Mouse (Mus musculus): ENCODE measurements around the gene Fbxl12. TPM values are rescaled to one million over a fixed set of nuclear protein-coding genes. Genes with fewer than 3 reads are reported as not detected.

Gene Fbxl12
- polyA plus RNA-seq, 1 experiment from 2014 or later: 7.4 TPM

GRCm38 (mm10) chr9:20609831-20610464 is 34.6 kb downstream of the Fbxl12 start:
- Histone ChIP-seq H3K27me3 (replicated peaks; ENCODE audit: control insufficient read depth, insufficient read depth, low read length) (no peaks in the 10 kb centered on the region), H3K4me2 (replicated peaks; ENCODE audit: low read depth) (no peak overlapping the region), H3K4me3 (ENCODE audit: low read depth, low read length) (no peak overlapping the region), H3K27ac (ENCODE audit: low read depth, low read length) (no peak overlapping the region), H3K9ac (ENCODE audit: low read depth, low read length) (no peak overlapping the region), H3K9me3 (ENCODE audit: control insufficient read depth) (no peaks in the 10 kb centered on the region), H3K4me1 (replicated peaks; ENCODE audit: control insufficient read depth, insufficient read depth, low read length) (no peaks in the 10 kb centered on the region; the same call in 1 of the 2 replicates), H3K36me3 (ENCODE audit: control insufficient read depth, insufficient read depth) (no peaks in the 10 kb centered on the region; the same call in 1 of the 2 replicates)
- no peak for ATAC-seq
- 83% methylated on average over 5 of the region's 5 CpGs for WGBS
- peak; percentile 19; the same call in 1 of the 2 replicates for TF ChIP-seq CTCF (IDR thresholded peaks at IDR 0.05; ENCODE audit: low read depth)

GRCm38 (mm10) chr9:20607100-20607974 is 37.2 kb downstream of the Fbxl12 start:
- ATAC-seq: peak; percentile 83
- under 1% methylated on average over 57 of the region's 57 CpGs for WGBS
- no peaks in the 10 kb centered on the region; the same call in 1 of the 2 replicates for H3K36me3 ChIP-seq (ENCODE audit: control insufficient read depth, insufficient read depth)
- H3K27me3 ChIP-seq (replicated peaks; ENCODE audit: control insufficient read depth, insufficient read depth, low read length): no peaks in the 10 kb centered on the region
- H3K4me3 ChIP-seq (ENCODE audit: low read depth, low read length): peak overlapping the region; percentile 64
- no peaks in the 10 kb centered on the region; the same call in 1 of the 2 replicates for H3K4me1 ChIP-seq (replicated peaks; ENCODE audit: control insufficient read depth, insufficient read depth, low read length)
- H3K27ac ChIP-seq (ENCODE audit: low read depth, low read length): peak overlapping the region; percentile 96
- H3K9me3 ChIP-seq (ENCODE audit: control insufficient read depth): no peaks in the 10 kb centered on the region
- H3K9ac ChIP-seq (ENCODE audit: low read depth, low read length): peak overlapping the region; percentile 73
- H3K4me2 ChIP-seq (replicated peaks; ENCODE audit: low read depth): peak overlapping the region; percentile 85
- TF ChIP-seq CTCF (IDR thresholded peaks at IDR 0.05; ENCODE audit: low read depth): no peak

- H3K4me1 ChIP-seq (replicated peaks; ENCODE audit: control insufficient read depth, insufficient read depth, low read length): no peaks in the 10 kb centered on the region; the same call in 1 of the 2 replicates
- TF ChIP-seq CTCF (IDR thresholded peaks at IDR 0.05; ENCODE audit: low read depth): no peak
- no peaks in the 10 kb centered on the region for H3K27me3 ChIP-seq (replicated peaks; ENCODE audit: control insufficient read depth, insufficient read depth, low read length)
- no peak overlapping the region for H3K4me2 ChIP-seq (replicated peaks; ENCODE audit: low read depth)
- no peak overlapping the region for H3K4me3 ChIP-seq (ENCODE audit: low read depth, low read length)
- ATAC-seq: no peak
- H3K9me3 ChIP-seq (ENCODE audit: control insufficient read depth): no peaks in the 10 kb centered on the region
- H3K27ac ChIP-seq (ENCODE audit: low read depth, low read length): no peak overlapping the region
- no peaks in the 10 kb centered on the region; the same call in 1 of the 2 replicates for H3K36me3 ChIP-seq (ENCODE audit: control insufficient read depth, insufficient read depth)
- H3K9ac ChIP-seq (ENCODE audit: low read depth, low read length): no peak overlapping the region
- 90% methylated on average over 1 of the region's 1 CpGs for WGBS
Observed at GRCm38 (mm10) chr9:20606269-20606668, 38.3 kb downstream of the Fbxl12 start.

GRCm38 (mm10) chr9:20601270-20601669 is 43.3 kb downstream of the Fbxl12 start:
- Histone ChIP-seq H3K4me3 (ENCODE audit: low read depth, low read length) (no peak overlapping the region), H3K9me3 (ENCODE audit: control insufficient read depth) (no peaks in the 10 kb centered on the region), H3K27me3 (replicated peaks; ENCODE audit: control insufficient read depth, insufficient read depth, low read length) (no peaks in the 10 kb centered on the region), H3K4me2 (replicated peaks; ENCODE audit: low read depth) (no peak overlapping the region), H3K9ac (ENCODE audit: low read depth, low read length) (no peak overlapping the region), H3K4me1 (replicated peaks; ENCODE audit: control insufficient read depth, insufficient read depth, low read length) (no peaks in the 10 kb centered on the region), H3K36me3 (ENCODE audit: control insufficient read depth, insufficient read depth) (no peaks in the 10 kb centered on the region), H3K27ac (ENCODE audit: low read depth, low read length) (no peak overlapping the region)
- 77% methylated on average over 6 of the region's 6 CpGs for whole genome bisulfite sequencing
- TF ChIP-seq CTCF (IDR thresholded peaks at IDR 0.05; ENCODE audit: low read depth): no peak
- no peak for ATAC-seq

- H3K27me3 ChIP-seq (replicated peaks; ENCODE audit: control insufficient read depth, insufficient read depth, low read length): peaks cover 8% of the 10 kb centered on the region; the same call in 1 of the 2 replicates
- 0 out of 2 replicates have a peak, but pooled peaks cover 3% of the 10 kb centered on the region for H3K36me3 ChIP-seq (ENCODE audit: control insufficient read depth, insufficient read depth)
- H3K4me1 ChIP-seq (replicated peaks; ENCODE audit: control insufficient read depth, insufficient read depth, low read length): no peaks in the 10 kb centered on the region
- no peaks in the 10 kb centered on the region for H3K9me3 ChIP-seq (ENCODE audit: control insufficient read depth)
- peak within 1 kb of the TSS; percentile 57 for H3K9ac ChIP-seq (ENCODE audit: low read depth, low read length)
- peak within 1 kb of the TSS; percentile 41 for H3K27ac ChIP-seq (ENCODE audit: low read depth, low read length)
- peak within 1 kb of the TSS; percentile 78 for H3K4me2 ChIP-seq (replicated peaks; ENCODE audit: low read depth)
- ATAC-seq: peak; percentile 100
- peak; percentile 54 for TF ChIP-seq CTCF (IDR thresholded peaks at IDR 0.05; ENCODE audit: low read depth)
- H3K4me3 ChIP-seq (ENCODE audit: low read depth, low read length): peak within 1 kb of the TSS; percentile 71
- under 1% methylated on average over 30 of the region's 30 CpGs for WGBS
Observed at GRCm38 (mm10) chr9:20581175-20581634, 63.4 kb downstream of the Fbxl12 start, which contains the start of gene Zfp846. Zfp846 (plus strand) TSS chr9:20581291.

- Histone ChIP-seq H3K27ac (ENCODE audit: low read depth, low read length) (no peak overlapping the region), H3K4me3 (ENCODE audit: low read depth, low read length) (no peak overlapping the region), H3K36me3 (ENCODE audit: control insufficient read depth, insufficient read depth) (no peaks in the 10 kb centered on the region), H3K9me3 (ENCODE audit: control insufficient read depth) (no peaks in the 10 kb centered on the region), H3K9ac (ENCODE audit: low read depth, low read length) (no peak overlapping the region), H3K4me1 (replicated peaks; ENCODE audit: control insufficient read depth, insufficient read depth, low read length) (no peaks in the 10 kb centered on the region), H3K4me2 (replicated peaks; ENCODE audit: low read depth) (no peak overlapping the region), H3K27me3 (replicated peaks; ENCODE audit: control insufficient read depth, insufficient read depth, low read length) (peaks cover 8% of the 10 kb centered on the region; the same call in 1 of the 2 replicates)
- ATAC-seq: no peak
- TF ChIP-seq CTCF (IDR thresholded peaks at IDR 0.05; ENCODE audit: low read depth): no peak
- WGBS: 84% methylated on average over 2 of the region's 2 CpGs
Observed at GRCm38 (mm10) chr9:20576591-20576990, 68.0 kb downstream of the Fbxl12 start.
